Mouse (Mus musculus): ENCODE measurements around the gene Sdhd. TPM values are rescaled to one million over a fixed set of nuclear protein-coding genes. Genes with fewer than 3 reads are reported as not detected.

Sdhd gene
- polyA plus RNA-seq, 1 experiment = 75.8 TPM

DNA sequence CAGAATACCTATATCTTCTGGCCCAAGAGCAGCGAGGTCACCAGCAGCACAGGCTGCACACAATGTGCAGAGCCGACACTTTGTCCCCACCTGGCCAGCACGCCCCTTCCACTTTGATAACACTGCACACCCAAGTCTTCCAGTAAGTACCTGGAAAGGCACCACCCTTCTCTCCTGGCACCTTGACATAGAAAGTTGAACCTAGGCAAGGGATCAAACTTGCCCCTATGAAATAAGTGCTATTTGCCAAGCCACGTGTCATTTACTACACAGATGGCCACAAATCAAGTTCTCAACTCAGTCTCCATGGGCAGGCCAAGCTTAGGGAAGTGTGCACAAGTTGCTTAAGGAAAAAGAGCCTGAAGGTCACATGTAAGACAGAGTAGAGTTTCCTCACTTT lies 16.7 kb downstream of the Sdhd start:
- no peak overlapping the region for H3K4me3 ChIP-seq (ENCODE audit: control insufficient read depth, low read depth, low read length)
- TF ChIP-seq POLR2A (IDR thresholded peaks at IDR 0.05; ENCODE audit: control insufficient read depth, low read depth, low read length) (no peak), CTCF (IDR thresholded peaks at IDR 0.05; ENCODE audit: control insufficient read depth, insufficient read depth, insufficient replicate concordance, low read depth, low read length) (no peak)
- no peaks in the 10 kb centered on the region for H3K27me3 ChIP-seq (ENCODE audit: control insufficient read depth, insufficient read depth, low read length)
- H3K36me3 ChIP-seq (ENCODE audit: control insufficient read depth, insufficient read depth, low read length) = no peaks in the 10 kb centered on the region
- no peak overlapping the region for H3K27ac ChIP-seq (ENCODE audit: control insufficient read depth, insufficient read depth, low read depth, low read length)
- no peaks in the 10 kb centered on the region; the same call in 1 of the 2 replicates for H3K4me1 ChIP-seq (ENCODE audit: control insufficient read depth, insufficient read depth, low read length)

- Histone ChIP-seq H3K27me3 (ENCODE audit: control insufficient read depth, insufficient read depth, low read length) (no peaks in the 10 kb centered on the region), H3K4me1 (ENCODE audit: control insufficient read depth, insufficient read depth, low read length) (no peaks in the 10 kb centered on the region; the same call in 1 of the 2 replicates), H3K27ac (ENCODE audit: control insufficient read depth, insufficient read depth, low read depth, low read length) (no peak overlapping the region), H3K36me3 (ENCODE audit: control insufficient read depth, insufficient read depth, low read length) (no peaks in the 10 kb centered on the region), H3K4me3 (ENCODE audit: control insufficient read depth, low read depth, low read length) (no peak overlapping the region)
- no peak for TF ChIP-seq POLR2A (IDR thresholded peaks at IDR 0.05; ENCODE audit: control insufficient read depth, low read depth, low read length)
- TF ChIP-seq CTCF (IDR thresholded peaks at IDR 0.05; ENCODE audit: control insufficient read depth, insufficient read depth, insufficient replicate concordance, low read depth, low read length) = no peak
Measured at GRCm38 (mm10) chr9:50585145-50585818, 18.3 kb downstream of the Sdhd start.

DNA sequence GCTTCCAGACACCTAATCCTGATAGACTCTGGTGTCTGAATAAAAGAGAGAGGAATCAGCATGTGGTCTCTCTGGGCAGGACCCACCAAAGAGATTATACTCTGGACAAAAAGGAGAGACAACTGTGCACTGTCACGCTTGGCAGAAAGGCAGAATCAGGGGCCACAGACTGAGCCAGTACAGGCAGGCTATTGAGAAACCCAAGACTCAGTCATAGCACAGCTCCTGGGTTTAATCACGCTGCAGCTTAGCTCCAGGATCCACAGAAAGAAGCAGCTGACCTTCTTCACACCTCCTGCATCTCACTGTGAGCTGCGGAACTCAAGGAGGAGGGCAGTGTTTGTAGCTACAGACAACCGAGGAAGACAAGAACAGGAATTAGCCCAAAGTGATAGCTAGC lies 23.2 kb downstream of the Sdhd start:
- Histone ChIP-seq H3K4me3 (ENCODE audit: control insufficient read depth, low read depth, low read length) (no peak overlapping the region), H3K27me3 (ENCODE audit: control insufficient read depth, insufficient read depth, low read length) (no peaks in the 10 kb centered on the region), H3K27ac (ENCODE audit: control insufficient read depth, insufficient read depth, low read depth, low read length) (no peak overlapping the region), H3K4me1 (ENCODE audit: control insufficient read depth, insufficient read depth, low read length) (no peaks in the 10 kb centered on the region; the same call in 1 of the 2 replicates), H3K36me3 (ENCODE audit: control insufficient read depth, insufficient read depth, low read length) (no peaks in the 10 kb centered on the region)
- TF ChIP-seq POLR2A (IDR thresholded peaks at IDR 0.05; ENCODE audit: control insufficient read depth, low read depth, low read length) = no peak
- no peak for TF ChIP-seq CTCF (IDR thresholded peaks at IDR 0.05; ENCODE audit: control insufficient read depth, insufficient read depth, insufficient replicate concordance, low read depth, low read length)

DNA sequence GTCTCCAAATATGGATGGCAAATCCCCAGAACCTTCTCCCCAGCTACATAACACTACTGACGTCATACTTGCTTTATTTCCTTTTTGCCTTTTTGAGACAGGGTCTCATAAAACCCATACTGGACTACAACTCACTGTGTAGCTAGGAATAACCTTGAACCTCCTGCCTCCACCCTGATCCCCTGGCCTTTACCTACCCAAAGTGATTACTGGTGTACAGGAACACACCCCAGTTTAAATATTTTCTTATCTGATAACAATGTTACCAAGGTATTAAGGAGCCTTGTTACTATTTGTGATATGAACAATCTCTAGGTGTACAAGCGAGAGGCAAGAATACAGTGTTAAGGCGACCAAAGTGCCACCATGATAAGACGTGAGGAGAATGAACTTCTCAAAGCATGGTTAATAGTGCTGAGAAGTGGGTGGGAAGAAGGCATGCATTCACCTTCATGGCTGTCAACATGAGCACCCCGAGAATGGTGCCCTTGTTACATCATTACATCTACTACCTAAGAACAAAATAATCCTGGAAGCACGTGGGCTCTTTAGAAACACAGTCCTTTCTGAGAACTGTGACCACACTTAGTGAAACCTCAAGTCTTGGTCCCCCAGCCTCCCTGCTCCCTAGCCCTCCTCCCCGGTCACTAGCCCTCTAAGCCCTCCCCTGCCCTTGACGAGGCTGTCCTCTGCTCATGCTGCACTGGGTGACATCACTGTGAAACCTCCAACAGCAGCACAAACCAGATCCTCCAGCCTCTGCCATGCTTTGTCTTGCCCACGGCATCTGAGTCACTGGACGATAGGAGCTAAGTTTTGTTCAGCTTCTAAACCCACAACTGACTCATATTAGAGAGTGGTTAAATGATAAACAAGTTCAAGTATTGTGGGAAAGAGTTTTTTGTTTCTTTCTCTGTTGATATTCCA lies 33.8 kb downstream of the Sdhd start:
- Histone ChIP-seq H3K4me3 (ENCODE audit: control insufficient read depth, low read depth, low read length) (no peak overlapping the region), H3K27me3 (ENCODE audit: control insufficient read depth, insufficient read depth, low read length) (no peaks in the 10 kb centered on the region), H3K27ac (ENCODE audit: control insufficient read depth, insufficient read depth, low read depth, low read length) (no peak overlapping the region), H3K36me3 (ENCODE audit: control insufficient read depth, insufficient read depth, low read length) (no peaks in the 10 kb centered on the region), H3K4me1 (ENCODE audit: control insufficient read depth, insufficient read depth, low read length) (no peaks in the 10 kb centered on the region)
- TF ChIP-seq POLR2A (IDR thresholded peaks at IDR 0.05; ENCODE audit: control insufficient read depth, low read depth, low read length) = no peak
- TF ChIP-seq CTCF (IDR thresholded peaks at IDR 0.05; ENCODE audit: control insufficient read depth, insufficient read depth, insufficient replicate concordance, low read depth, low read length) = no peak

DNA sequence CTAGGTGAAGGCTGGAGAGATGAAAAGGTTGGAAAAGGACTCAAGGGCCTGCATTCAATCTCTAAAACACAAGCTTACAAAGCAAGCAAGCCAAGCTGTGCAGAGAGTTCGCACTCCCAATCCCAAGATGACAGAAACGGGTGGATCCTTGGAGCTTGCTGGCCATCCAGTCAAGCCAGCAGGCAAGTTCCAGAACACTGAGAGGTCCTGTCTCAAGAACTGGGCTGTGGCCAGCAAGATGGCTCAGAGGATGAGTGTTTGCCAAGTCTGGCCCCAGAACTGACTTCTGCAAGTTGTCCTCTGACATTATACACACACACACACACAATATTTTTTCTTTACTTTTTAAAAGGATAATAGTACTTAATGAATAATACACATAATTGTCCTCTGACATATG lies 35.7 kb downstream of the Sdhd start:
- no peaks in the 10 kb centered on the region for H3K36me3 ChIP-seq (ENCODE audit: control insufficient read depth, insufficient read depth, low read length)
- no peaks in the 10 kb centered on the region for H3K27me3 ChIP-seq (ENCODE audit: control insufficient read depth, insufficient read depth, low read length)
- H3K4me3 ChIP-seq (ENCODE audit: control insufficient read depth, low read depth, low read length) = no peak overlapping the region
- no peak overlapping the region for H3K27ac ChIP-seq (ENCODE audit: control insufficient read depth, insufficient read depth, low read depth, low read length)
- H3K4me1 ChIP-seq (ENCODE audit: control insufficient read depth, insufficient read depth, low read length) = no peaks in the 10 kb centered on the region
- TF ChIP-seq CTCF (IDR thresholded peaks at IDR 0.05; ENCODE audit: control insufficient read depth, insufficient read depth, insufficient replicate concordance, low read depth, low read length) (no peak), POLR2A (IDR thresholded peaks at IDR 0.05; ENCODE audit: control insufficient read depth, low read depth, low read length) (no peak)

- TF ChIP-seq POLR2A (IDR thresholded peaks at IDR 0.05; ENCODE audit: control insufficient read depth, low read depth, low read length) (no peak), CTCF (IDR thresholded peaks at IDR 0.05; ENCODE audit: control insufficient read depth, insufficient read depth, insufficient replicate concordance, low read depth, low read length) (no peak)
- Histone ChIP-seq H3K4me3 (ENCODE audit: control insufficient read depth, low read depth, low read length) (no peak overlapping the region), H3K36me3 (ENCODE audit: control insufficient read depth, insufficient read depth, low read length) (no peaks in the 10 kb centered on the region), H3K27me3 (ENCODE audit: control insufficient read depth, insufficient read depth, low read length) (no peaks in the 10 kb centered on the region), H3K27ac (ENCODE audit: control insufficient read depth, insufficient read depth, low read depth, low read length) (no peak overlapping the region), H3K4me1 (ENCODE audit: control insufficient read depth, insufficient read depth, low read length) (no peaks in the 10 kb centered on the region)
Measured at GRCm38 (mm10) chr9:50567372-50567771, 36.2 kb downstream of the Sdhd start.

- Histone ChIP-seq H3K4me1 (ENCODE audit: control insufficient read depth, insufficient read depth, low read length) (no peaks in the 10 kb centered on the region), H3K4me3 (ENCODE audit: control insufficient read depth, low read depth, low read length) (no peak overlapping the region), H3K36me3 (ENCODE audit: control insufficient read depth, insufficient read depth, low read length) (no peaks in the 10 kb centered on the region), H3K27me3 (ENCODE audit: control insufficient read depth, insufficient read depth, low read length) (no peaks in the 10 kb centered on the region), H3K27ac (ENCODE audit: control insufficient read depth, insufficient read depth, low read depth, low read length) (no peak overlapping the region)
- no peak for TF ChIP-seq CTCF (IDR thresholded peaks at IDR 0.05; ENCODE audit: control insufficient read depth, insufficient read depth, insufficient replicate concordance, low read depth, low read length)
- no peak for TF ChIP-seq POLR2A (IDR thresholded peaks at IDR 0.05; ENCODE audit: control insufficient read depth, low read depth, low read length)
Measured at GRCm38 (mm10) chr9:50565940-50566339, 37.7 kb downstream of the Sdhd start.
